Mouse (Mus musculus): ENCODE results near the gene Col8a2. TPM values are rescaled to one million over a fixed set of nuclear protein-coding genes. Genes with fewer than 3 reads are reported as not detected.

Gene Col8a2
- total RNA-seq (2014; fragmentation: Nextera tagmentation) = not detected in 2 replicates
- total RNA-seq (2017) = not detected in 2 replicates

DNA sequence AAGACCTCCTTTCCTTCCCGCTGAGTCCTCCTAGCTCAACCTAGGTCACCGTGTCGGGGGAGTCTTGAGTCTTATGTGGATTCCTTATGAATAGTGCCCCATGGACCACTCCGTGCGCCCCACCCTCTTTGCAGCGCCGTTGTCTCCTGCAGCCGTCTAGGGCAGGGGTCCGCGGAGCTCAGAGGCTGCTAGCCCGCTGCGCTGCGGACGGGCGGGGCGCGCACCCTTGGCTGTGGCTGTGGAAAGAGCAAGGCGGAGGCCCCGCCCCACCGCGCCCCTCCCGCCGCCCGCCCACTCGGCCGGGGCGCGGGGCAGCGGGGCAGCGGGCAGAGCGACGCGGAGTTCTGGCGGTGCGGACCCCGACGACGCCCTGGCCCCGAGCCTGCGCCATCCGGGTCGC, at the start of gene Col8a2:
Col8a2 (plus strand) TSS at position 302 of the 400 bp plus-strand sequence.
- ATAC-seq (replicated peaks; ENCODE audit: poor library complexity, severe bottlenecking) = peak; percentile 58; the same call in 1 of the 2 replicates

DNA sequence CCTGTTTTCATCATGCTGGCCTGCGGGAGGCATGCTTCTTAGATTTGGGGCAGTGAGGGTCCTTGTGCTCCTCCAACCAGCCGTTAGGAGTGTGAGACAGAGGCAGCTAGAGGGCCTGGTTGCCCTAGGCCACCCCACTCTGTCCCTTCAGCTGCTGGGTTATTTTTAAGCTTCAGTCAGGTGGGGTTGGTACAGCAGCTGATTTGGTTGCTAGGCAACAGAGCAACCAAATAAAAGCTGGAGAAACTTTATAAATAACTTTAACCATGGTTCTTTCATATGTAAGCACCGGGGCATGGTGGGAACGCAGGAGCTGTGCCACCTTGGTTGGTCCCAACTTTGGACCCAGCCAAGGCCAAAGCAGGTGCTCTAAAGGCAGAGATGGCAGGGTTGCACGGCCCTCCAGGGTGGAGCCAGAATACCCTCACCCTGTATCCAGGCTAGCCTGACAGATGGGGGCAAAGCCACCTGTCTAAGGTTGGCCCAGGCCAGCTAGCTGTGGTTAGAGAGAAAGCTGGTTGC, 48.8 kb upstream of the Col8a2 start:
- ATAC-seq (replicated peaks; ENCODE audit: poor library complexity, severe bottlenecking) = no peak

DNA sequence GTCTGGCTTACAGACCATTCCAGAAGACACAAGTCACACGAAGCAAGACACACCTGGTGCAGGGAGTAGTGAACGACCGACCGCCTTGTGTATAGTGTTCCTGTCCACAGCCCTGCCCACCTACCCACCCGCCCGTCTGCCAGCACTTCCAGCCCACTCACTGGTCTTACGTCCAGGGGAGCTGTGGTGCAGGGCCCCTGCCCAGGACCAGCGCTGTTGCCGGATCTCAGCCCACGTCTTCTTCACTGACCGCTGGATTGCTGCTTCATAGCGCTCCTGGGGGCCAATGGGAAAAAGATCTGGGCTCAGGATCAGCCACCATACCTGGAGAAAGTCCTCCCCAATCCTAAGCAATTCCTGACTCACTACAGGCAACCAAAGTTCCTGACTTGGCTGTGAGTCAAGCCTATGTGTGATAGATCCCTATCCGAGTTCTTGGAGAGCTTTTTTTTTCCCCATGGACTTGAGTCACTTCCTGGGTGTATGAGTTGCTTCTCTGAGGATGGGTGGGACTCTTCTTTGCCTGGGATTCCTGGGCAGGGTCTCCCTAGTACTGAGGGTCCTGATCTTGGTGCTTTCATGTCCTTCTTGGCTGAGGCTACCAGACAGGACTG, 46.6 kb upstream of the Col8a2 start:
- ATAC-seq (replicated peaks; ENCODE audit: poor library complexity, severe bottlenecking) = no peak

DNA sequence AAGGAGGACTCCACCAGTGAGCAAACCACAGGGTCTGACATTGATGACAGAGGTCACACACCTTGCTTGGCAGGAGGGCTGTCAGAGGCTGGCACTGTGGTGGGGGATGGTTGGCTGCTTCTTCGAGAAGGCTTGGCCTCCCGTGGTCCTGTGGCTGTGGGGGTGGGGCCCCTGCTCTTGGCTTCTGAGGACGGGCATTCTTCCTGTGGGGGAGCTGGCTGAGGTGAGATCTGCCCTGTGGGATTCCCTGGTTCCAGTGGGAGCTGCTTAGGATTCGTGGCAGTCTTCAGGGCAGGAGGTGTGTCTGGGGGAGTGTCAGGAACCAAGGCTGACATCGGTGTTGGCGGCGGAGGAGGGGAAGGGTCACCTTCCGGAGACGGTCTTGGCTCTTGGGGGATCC, 44.6 kb upstream of the Col8a2 start:
- ATAC-seq (replicated peaks; ENCODE audit: poor library complexity, severe bottlenecking) = no peak

DNA sequence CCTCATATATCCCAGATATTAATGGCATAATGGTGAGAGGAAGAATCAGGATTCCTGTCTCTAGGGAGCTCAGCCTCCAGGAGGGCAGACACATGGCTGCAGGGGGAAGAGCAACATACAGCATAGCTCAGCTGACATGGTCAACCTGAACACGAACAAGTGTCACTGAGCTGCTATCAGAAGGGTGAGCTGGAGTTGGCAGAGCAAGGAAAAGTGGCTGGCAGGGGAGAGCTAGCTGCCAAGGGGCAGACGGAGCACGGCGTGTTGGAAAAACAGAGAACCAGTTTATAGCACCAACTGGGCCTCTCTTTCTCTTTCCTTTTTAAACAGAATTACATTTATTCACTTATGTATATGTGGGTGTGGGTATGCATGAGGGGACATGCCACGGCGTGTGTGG, 44.1 kb upstream of the Col8a2 start:
- no peak for ATAC-seq (replicated peaks; ENCODE audit: poor library complexity, severe bottlenecking)

DNA sequence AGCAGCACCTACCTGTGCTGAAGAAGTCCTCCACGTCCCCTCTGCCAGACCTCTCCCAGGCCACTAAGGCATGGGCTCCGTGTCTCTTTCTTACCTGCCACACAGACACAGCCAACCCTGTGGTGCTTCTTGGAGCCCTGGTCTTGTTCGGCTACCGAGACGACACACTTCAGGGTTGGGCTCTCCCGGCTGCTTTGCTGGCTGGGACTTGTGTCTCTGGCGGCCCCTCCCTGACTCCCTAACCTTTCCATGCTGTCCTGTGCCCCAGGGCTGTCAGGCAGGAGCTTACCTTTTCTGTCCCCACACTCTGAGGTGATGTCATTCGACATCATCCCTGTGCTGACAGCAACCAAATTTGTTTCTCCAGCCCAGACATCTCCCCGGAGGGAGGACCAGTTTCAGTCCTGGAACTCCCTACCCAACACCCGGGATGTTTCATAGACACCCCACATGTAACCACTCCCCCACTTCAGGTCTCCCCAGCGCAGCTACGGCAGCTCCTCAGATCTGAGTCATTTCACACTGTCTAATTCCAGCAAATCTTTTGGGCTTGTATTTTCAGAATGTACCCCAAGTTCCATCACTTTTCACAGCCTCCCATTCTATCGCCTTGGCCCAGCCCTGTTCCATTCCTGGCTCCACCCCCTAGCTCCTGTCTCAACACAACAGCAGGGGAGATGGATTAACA, 40.2 kb upstream of the Col8a2 start:
- no peak for ATAC-seq (replicated peaks; ENCODE audit: poor library complexity, severe bottlenecking)

DNA sequence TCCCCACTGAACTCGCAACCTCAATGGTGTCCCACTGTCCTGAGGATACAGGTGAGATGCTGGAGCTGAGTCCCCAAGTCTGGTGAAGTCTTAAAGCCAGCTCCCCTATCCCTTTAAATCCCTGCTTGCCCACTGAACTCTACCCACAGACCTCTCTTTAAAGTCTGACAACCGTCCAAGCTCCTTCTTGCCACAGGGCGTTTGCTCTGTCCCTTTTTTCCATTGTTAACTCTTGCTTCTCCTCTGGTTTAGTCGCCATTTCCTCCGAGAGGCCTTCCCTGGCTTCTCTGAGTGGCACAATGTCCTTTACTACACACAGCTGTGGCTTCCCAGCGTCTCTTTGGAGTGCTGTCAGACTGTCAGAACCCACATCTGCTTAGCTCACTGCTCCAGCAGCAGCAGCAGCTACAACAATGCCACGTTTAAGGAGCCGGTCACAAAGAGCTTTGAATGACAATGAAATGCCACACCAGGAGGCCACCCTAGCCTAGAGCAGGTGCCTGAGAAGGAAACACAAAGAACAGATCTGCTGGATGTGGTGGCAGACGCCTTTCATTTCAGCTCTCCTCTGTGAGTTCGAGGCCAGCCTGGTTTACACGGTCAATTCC, 38.2 kb upstream of the Col8a2 start:
- ATAC-seq (replicated peaks; ENCODE audit: poor library complexity, severe bottlenecking) = no peak

DNA sequence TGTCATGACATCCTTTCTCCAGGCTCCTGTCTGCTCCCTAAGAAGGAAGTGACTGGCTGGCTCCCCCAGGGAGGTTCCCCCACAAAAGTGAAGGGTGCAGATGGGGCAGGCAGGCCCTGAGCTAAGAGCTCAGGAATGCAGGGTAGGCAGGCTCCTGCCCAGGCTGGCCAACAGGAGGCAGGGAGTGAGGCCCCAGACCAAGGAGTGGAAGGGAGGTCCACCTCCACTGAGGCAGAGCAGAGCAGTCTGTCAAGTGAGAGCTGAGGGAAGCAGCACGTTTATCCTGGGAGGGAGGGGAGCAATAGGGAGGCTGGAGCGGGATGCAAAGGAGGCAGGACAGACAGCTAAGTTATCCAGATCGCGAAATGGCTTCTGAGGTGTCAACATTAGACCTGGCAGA, 35.9 kb upstream of the Col8a2 start:
- ATAC-seq (replicated peaks; ENCODE audit: poor library complexity, severe bottlenecking) = no peak

DNA sequence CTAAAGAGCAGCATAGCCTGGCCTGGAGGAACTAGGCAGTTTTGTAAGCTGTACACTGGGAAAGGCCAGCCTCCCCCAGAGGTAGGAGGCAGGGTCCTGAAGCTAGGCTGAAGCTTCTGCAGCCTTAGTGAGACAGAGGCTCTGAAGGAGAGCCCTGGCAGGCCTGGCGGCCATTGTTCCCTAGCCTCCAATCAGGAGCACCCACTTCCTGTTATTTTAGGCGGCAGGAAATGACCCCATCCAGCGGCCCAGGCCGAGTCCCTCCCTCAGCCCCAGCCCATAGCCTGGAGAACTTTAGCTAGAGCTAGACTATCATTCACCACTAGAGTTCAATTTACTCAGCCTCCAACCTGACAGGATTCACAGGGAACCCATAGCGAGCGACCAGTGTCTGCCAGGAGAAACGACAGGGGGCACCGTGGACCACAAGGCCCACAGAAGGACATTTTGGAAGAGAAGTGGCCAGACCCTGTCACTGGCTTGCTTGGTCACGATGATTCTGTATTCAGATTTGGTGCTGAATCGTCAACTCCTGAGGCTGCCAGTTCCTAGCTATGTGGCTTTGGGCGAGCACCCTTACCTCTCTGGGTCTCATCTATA, 34.8 kb upstream of the Col8a2 start:
- peak; percentile 51 for ATAC-seq (replicated peaks; ENCODE audit: poor library complexity, severe bottlenecking)

DNA sequence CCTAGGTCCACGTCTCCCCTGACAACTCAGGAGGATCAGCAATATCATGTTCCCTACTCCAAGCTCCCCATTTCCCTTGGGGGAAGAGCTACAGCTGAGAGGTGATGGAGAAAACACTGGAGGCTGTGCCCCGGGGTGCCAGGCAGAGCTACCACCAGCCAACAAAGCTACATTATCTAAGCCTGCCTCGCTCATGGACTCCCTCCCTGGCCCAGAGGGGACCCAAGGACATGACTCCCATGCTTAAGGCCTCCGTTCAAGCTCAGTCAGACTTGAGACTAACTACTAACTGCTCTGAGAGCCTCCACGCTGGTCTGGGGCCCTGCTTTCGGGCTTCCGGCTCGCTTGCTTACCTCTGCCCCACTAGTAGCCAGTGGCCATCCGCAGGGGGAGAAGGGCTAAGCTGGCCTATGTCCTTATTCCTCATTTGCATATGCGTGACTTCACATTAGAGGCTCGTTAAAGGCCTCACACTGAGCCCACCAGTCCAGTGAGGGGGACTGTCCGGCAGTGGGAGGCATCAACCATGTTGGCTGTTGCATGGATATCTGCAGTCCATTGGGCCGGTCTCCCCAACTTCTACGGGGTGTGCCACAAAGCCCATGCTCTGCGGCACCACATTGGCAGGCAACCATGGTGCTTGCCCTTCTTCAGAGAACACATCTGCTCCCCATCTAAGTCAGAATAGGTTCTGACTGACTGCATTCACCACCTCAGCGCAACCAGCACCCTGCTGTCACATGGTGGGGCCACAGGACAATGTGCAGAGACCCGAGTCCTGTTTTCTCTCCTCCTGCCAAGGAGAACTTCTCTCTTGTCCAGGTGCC, 34.0 kb upstream of the Col8a2 start:
- no peak for ATAC-seq (replicated peaks; ENCODE audit: poor library complexity, severe bottlenecking)

DNA sequence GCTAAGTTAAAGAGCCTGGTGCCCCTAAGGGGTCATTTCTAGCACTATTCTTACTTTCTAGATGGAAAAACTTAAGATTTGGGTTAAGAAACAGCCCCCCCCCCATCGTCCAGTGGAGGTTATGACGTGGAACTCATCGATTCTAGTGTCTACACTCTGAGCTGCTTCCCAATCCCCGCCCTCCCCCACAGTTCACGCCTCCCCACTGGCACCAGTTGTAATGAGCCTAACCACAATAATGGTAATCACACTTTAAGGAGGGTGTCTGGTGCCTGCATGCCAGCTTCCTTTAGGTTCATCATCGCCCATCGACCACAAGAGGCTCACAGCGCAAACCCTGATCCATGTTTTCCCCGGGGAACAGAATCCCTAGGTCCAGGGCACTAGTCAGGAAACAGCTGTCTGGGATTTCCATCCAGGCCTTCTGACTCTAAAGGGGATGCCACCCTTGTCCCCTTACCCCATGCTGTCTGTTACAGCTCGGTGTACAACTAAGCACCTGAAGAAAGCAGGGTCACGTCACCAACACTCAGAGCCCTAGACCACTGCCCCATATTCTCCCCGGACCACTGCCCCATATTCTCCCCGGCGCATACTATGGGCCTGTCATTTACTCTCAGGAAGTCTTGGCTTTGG, 32.8 kb upstream of the Col8a2 start:
- ATAC-seq (replicated peaks; ENCODE audit: poor library complexity, severe bottlenecking) = no peak

DNA sequence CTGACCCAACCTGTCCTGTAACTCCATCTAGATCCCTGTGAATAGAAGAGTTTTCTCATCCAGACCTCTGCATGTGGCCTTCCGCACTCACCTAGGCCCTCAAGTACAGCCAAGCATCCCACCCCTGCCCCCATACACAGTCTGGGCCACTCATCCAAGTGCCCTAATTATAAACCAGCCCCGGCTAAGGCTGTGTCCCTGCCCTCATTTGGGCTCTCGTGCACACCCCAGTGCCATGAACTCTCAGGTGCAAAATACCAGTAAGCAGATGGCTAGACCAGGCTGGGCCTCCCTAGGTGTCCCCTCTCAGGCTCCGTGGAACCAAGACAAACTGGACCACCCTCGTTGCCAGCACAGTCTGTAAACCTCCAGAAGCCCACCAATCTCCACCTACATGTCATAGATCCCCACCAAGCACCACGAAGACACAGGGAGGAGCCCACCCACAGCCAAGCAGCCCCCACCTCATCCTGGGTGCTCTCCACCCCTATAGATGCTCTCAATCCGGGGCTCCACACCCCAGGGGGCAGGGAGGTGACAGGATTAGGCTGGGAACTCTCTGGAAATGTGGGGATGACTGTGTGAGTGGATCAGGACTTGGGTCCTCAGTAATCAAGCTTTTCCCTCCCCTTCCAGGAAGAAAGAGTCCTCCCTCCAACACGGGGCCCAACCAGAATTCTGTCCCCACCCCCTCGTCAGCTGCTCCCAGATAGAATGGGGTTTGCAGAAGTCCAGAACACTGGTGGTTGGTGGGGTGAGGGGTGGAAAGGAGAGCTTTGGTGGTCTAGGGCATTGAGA, 32.1 kb upstream of the Col8a2 start:
- ATAC-seq (replicated peaks; ENCODE audit: poor library complexity, severe bottlenecking) = no peak

DNA sequence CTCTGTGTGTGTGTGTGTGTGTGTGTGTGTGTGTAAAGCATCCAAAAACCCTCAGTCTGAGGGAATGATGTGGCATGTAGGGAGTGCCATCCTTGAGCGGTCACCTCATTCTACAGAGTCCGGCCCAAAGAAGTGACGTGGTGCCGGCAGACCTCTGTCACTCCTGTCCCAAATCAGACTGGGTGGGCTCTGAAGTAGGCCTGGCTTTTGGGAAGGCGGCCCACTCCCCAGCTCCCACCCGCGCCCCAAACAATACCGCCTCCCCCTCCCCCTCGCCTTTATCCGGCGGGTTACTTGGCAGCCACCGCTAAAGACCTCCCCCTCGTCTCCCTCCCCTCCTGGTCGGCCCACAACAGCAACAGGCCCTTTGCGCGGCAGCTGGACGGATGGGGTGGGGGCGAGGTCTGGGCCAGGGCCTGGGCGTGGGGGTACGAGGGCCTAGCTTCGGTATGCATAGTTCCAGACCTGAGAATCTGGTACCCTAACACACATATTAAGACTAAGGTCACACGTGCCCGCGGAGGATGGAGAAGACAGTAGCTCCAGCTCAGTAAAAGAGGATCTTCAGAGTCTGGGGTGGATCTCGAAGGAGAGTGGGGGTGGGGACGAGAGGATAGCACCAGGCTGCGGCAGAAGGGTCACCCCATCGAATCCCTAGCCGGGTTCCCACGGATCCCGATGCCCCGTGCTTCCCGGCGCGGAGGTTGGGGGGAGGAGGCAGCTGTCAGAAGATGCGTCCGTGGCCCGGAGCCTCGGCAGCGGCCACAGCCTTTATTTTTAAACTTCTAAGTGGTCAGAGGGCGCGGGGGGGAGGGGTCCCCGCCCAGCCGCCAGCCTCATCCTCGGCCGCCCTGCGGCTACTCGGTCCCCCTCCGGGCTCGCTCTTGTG, 31.2 kb upstream of the Col8a2 start:
- no peak for ATAC-seq (replicated peaks; ENCODE audit: poor library complexity, severe bottlenecking)

DNA sequence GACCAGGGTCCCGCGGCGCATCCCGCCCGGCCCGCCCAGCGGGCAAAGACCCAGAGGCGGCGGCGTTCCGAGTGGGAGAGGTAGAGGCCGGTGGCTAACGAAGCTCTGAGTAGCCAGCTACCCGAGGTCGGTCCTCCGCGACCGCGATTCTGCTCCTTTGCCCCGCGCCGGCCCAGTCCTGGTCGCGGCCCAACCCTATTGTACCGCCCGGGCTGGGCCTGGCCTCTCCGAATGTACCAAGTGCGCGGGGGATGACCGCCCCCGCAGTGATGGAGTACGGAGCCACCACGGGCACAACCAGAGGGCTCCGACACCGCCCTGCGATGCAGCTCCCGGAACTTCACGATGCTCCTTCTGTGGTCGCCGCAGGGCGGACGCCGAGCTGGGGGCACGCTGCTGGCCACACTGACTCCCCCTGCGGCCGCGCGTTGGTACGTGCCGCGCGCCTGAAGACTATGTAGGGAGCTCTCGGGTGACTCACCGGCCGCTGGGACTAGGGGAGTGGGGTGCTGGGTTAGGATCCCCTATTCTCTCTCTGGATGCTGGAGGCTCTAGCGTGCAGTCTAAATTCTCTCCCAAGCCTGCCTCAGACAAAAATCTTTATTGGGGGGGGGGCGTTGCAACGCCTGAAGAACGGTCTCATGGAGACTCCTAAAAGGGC, 30.3 kb upstream of the Col8a2 start, which contains the start of gene Map7d1:
Map7d1 (minus strand) TSS at position 213 of the 661 bp plus-strand sequence.
- ATAC-seq (replicated peaks; ENCODE audit: poor library complexity, severe bottlenecking) = peak; percentile 49

DNA sequence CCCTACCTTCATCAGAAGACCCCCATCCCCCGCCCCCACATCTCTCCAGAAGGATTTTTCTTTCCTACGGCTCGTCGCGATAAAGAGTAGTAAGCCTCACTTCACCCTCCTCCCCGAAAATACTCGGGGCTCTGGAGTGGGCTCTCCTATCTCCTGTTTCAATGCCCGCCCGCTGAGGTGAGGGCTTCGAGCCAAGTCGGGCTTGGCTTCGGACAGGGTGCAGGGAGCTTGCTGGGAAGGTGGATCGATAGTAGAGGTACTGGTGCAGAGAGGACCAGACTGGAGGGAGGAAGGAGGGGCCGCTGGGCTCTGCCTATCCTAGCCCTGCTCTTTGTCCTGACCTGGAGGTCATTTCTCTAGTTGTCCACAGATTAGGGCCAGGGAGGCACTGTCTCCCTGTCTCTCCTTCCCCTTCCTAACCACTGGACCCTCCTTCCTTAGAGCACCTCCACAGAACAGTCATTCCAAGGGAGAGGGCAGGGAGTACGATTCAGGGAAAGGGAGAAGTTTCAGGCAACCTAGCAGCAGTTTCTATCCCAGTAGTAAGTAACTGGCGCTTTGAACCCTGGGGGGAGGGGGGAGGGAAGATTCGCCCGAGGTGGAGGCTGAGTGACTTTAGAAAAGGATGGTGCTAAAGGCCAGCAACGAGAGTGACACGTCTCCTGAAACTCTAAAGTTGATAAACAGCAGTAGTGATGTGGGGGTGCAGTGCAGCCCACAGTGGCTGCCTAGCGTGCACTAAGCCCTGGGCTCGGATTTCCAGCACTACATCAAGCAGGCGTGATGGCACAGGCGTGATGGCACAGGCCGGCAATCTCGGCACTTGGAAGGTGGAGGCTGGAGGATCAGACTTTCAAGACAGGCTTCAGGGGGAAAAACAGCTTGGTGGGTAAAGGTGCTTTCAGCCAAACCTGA, 29.4 kb upstream of the Col8a2 start:
- no peak for ATAC-seq (replicated peaks; ENCODE audit: poor library complexity, severe bottlenecking)

DNA sequence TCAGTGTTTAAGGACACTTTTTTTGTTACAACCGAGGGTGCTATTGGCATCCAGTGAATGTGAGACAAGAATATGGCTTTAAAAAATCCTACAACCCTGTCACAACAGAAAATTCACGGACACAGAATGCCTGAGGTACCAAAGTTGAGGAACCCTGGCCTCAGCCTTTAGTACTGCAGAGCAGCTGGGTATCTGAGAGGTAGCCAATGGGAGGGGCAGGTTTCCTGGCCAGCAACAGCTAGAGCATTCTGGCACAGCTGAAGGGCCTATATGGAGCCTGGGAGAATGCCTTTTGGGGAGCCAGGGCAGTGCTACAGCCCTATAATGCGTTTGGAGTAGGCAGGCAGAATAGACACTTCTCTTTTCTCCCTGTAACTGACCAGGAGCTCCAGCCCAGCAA, 27.5 kb upstream of the Col8a2 start:
- ATAC-seq (replicated peaks; ENCODE audit: poor library complexity, severe bottlenecking) = no peak

All from granulocyte monocyte progenitor cell, adult 5-6 weeks (primary cell).